Mouse (Mus musculus) lung, embryonic 16.5 days (tissue): ENCODE results near the gene Skor1. TPM values are rescaled to one million over a fixed set of nuclear protein-coding genes. Genes with fewer than 3 reads are reported as not detected.

Experiments
- ATAC-seq: fragments of 200-750 bp; cut with Nextera tagmentation; 2 replicates; pipeline ENCODE4 v1.8.0; 2017; ENCODE audit warnings: low read depth, mild to moderate bottlenecking, moderate library complexity
- H3K27ac ChIP-seq: fragments of 300-500 bp; sonication (generic); 2 replicates; pipeline ENCODE4 v1.5.1; 2014; ENCODE audit warnings: mild to moderate bottlenecking, control low read depth, low read length
- H3K27me3 ChIP-seq: fragments of 300-500 bp; sonication (generic); 2 replicates; pipeline ENCODE4 v1.6.1; 2014; ENCODE audit warnings: low read depth, low read length, mixed read lengths; ENCODE audit not compliant: control insufficient read depth, insufficient read depth
- H3K36me3 ChIP-seq: fragments of 300-500 bp; sonication (generic); 2 replicates; pipeline ENCODE4 v1.6.1; 2014; ENCODE audit warnings: low read length; ENCODE audit not compliant: control insufficient read depth, insufficient read depth
- H3K4me1 ChIP-seq: fragments of 300-500 bp; sonication (generic); replicated peaks from 2 replicates; pipeline ENCODE4 v1.6.1; 2014; ENCODE audit warnings: low read length, mixed read lengths; ENCODE audit not compliant: control insufficient read depth, insufficient read depth
- H3K4me2 ChIP-seq: fragments of 300-500 bp; sonication (generic); 2 replicates; pipeline ENCODE4 v1.6.1; 2014; ENCODE audit warnings: low read depth, low read length, control low read depth
- H3K4me3 ChIP-seq: fragments of 300-500 bp; sonication (generic); 2 replicates; pipeline ENCODE4 v1.5.1; 2014; ENCODE audit warnings: mild to moderate bottlenecking, low read length, control low read depth
- H3K9ac ChIP-seq: fragments of 300-500 bp; sonication (generic); 2 replicates; pipeline ENCODE4 v1.6.1; 2014; ENCODE audit warnings: low read length, control low read depth
- H3K9me3 ChIP-seq: fragments of 300-500 bp; sonication (generic); 2 replicates; pipeline ENCODE4 v1.6.1; 2016; ENCODE audit warnings: low read length; ENCODE audit not compliant: control insufficient read depth
- WGBS: fragments of 180-500 bp; shearing (Covaris S2); extraction: QIAGEN DNeasy Blood & Tissue Kit; methylation state at CpG from one replicate; pipeline ENCODE4 v1.1.7; 2014; 5-methylcytosine and 5-hydroxymethylcytosine counted together
- polyA plus RNA-seq: library from polyadenylated mRNA; unstranded; fragments of >200 nt; fragmentation: Nextera tagmentation; extraction: Ambion mirVana; gene quantifications from 2 replicates; pipeline ENCODE4 v1.2.1, GENCODE M21; 2015

Gene Skor1
- polyA plus RNA-seq, 1 experiment from 2014 or later, result not detected

DNA sequence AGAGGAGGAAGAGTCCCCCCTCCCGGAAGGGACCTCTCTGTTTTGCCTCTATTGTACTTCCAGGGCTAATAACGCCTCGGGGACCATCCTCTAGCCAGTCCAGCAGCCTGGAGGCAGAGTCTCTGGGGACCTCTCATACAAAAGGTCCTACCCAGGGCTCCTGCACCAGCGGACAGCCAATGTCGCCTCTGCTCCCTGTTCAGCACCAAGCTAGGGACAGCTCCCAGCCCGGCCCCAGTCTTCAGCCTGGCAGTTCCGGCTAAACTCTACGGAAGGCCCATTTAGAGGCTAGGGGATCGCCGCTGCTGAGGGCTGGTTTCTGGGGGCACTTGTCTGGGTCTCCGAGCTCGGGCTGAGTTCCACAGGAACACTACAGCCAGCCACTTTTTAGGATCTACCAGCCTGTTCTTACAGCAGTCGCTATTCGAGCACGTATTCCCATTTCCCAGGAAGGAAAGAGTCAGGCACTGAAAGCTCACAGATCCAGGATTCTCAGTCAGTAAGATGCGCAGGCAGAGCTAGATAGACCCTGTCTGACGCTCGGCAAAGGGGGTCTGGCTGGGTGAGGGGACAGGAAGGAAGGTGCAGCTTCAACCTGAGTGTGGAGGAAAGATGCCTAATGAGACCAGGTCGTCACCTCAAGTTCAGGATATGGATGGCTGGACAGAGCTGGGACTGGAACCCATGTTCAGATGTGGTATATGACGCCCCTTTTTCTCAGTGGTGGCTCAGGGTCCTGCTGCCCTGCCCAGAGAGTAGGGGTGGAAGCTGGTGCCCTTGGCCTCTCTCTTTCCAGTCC is 2.5 kb upstream of the Skor1 start:
- 2% methylated on average over 20 of the region's 20 CpGs for WGBS
- H3K4me1 ChIP-seq, result peaks cover 16% of the 10 kb centered on the region
- ATAC-seq, result peak; percentile 77
- H3K36me3 ChIP-seq, result no peaks in the 10 kb centered on the region
- H3K27me3 ChIP-seq, result peaks cover 77% of the 10 kb centered on the region
- no peak overlapping the region for H3K4me3 ChIP-seq
- no peak overlapping the region for H3K9ac ChIP-seq
- no peak overlapping the region for H3K4me2 ChIP-seq
- peaks cover 5% of the 10 kb centered on the region; the same call in 1 of the 2 replicates for H3K9me3 ChIP-seq
- H3K27ac ChIP-seq, result no peak overlapping the region

DNA sequence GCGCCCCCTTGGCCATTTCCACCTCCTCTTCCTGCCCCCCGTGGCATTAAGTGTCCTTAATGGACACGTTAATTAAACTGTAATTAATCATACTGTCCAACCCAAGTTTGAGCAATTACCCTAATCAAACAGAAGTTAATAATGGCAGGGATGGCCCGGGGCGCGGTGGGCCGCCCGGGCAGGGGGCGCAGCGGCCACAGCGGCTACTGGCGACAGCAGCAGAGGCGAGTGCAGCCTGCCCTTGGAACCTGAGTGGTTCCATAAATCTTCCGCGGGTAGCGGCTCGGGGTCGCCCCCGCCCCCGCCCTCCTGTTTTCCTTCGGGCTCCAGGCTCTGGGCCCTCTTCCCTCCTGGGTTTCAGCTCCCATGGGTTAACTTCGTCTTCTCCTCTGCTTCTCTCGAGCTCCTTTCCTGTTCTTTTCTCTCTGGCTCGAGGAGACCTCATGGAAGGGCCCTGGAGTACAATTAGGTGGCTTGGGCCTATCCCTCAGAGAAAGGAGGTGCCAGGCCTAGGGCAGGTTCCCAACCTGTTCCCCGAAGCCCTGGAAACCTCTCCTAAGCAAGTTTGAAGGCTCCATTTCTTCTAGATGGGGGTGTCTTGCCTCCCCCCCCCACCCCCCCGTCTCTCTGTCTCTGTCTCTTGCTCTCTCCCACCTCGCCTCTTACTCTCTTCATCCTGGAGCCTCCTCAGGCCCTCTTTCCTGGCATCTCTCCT is 1.5 kb upstream of the Skor1 start:
- WGBS, result 2% methylated on average over 27 of the region's 27 CpGs
- no peak for ATAC-seq
- no peak overlapping the region for H3K4me2 ChIP-seq
- H3K4me3 ChIP-seq, result no peak overlapping the region
- peaks cover 25% of the 10 kb centered on the region for H3K4me1 ChIP-seq
- no peak overlapping the region for H3K27ac ChIP-seq
- no peaks in the 10 kb centered on the region for H3K36me3 ChIP-seq
- peaks cover 5% of the 10 kb centered on the region; the same call in 1 of the 2 replicates for H3K9me3 ChIP-seq
- peaks cover 87% of the 10 kb centered on the region for H3K27me3 ChIP-seq
- H3K9ac ChIP-seq, result no peak overlapping the region

GRCm38 (mm10) chr9:63149372-63149766 is 608 bp upstream of the Skor1 start:
- ATAC-seq, result no peak
- Histone ChIP-seq H3K9ac (no peak overlapping the region), H3K9me3 (peaks cover 5% of the 10 kb centered on the region; the same call in 1 of the 2 replicates), H3K4me2 (peak overlapping the region; percentile 81), H3K27me3 (peaks cover 96% of the 10 kb centered on the region), H3K27ac (no peak overlapping the region), H3K36me3 (no peaks in the 10 kb centered on the region), H3K4me1 (peaks cover 28% of the 10 kb centered on the region), H3K4me3 (peak overlapping the region; percentile 51)
- WGBS, result under 1% methylated on average over 20 of the region's 20 CpGs

DNA sequence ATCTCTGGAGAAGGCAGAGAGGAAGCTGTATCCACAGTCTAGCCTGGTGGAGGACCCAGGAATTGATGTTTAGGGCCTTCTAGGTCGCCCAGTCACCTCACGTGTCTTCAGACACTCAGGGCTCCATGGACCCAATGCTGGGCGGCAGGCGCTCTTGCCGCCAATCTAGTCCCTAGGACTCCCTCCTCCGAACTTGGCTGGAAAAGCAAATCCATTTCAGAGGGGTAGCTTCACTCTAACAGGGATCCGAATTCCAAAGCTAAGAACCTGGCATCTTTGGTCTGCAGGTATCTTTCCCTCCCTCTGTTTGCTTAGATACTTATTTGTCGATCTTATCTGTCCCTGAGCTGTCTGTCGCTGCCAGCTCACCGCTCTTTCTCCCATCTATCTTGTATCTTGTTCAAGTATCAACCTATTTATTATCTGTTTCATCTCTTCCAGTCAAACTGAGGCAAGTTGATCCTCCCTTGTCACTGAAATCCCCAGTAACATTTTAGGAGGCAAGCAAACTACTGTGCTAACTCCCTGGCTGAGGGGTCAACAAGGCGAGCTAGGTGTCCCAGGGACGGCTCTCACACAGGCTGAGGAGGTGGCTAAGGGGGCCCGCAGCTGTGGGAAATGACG is 863 bp downstream of the Skor1 start:
- no peak overlapping the region for H3K4me2 ChIP-seq
- no peak overlapping the region for H3K27ac ChIP-seq
- H3K9ac ChIP-seq, result no peak overlapping the region
- H3K4me1 ChIP-seq, result peaks cover 35% of the 10 kb centered on the region
- H3K4me3 ChIP-seq, result no peak overlapping the region; the same call in 1 of the 2 replicates
- H3K36me3 ChIP-seq, result no peaks in the 10 kb centered on the region
- no peak for ATAC-seq
- WGBS, result 2% methylated on average over 14 of the region's 14 CpGs
- peaks cover 99% of the 10 kb centered on the region for H3K27me3 ChIP-seq
- no peaks in the 10 kb centered on the region for H3K9me3 ChIP-seq

DNA sequence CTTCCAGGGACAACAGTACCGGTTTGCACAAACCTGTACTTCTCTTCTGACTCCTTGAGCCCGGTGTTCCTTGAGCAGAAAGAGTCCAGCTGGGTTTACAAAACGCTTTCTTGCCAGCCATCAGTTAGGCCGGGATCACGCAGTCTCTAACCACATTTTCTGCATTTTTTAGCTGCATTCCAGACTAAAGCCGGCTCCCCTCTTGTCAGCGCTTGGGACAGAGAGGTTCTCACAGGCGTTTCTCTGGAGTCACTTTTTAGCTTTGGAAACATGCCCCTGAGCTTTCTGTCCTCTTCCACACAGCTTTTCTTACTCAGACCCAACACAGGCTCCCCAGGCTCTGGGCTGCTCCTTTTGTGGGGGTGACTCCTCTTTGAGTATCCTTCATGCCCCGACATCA is 1.5 kb downstream of the Skor1 start:
- Histone ChIP-seq H3K4me2 (no peak overlapping the region), H3K4me1 (peaks cover 35% of the 10 kb centered on the region), H3K36me3 (no peaks in the 10 kb centered on the region), H3K9ac (no peak overlapping the region), H3K27ac (no peak overlapping the region), H3K9me3 (no peaks in the 10 kb centered on the region), H3K4me3 (no peak overlapping the region), H3K27me3 (peaks cover 99% of the 10 kb centered on the region)
- WGBS, result 0% methylated on average over 9 of the region's 9 CpGs
- no peak for ATAC-seq

- H3K9me3 ChIP-seq, result no peaks in the 10 kb centered on the region
- H3K27ac ChIP-seq, result no peak overlapping the region
- H3K4me3 ChIP-seq, result peak overlapping the region; percentile 37
- peaks cover 99% of the 10 kb centered on the region for H3K27me3 ChIP-seq
- peak overlapping the region; percentile 32 for H3K4me2 ChIP-seq
- WGBS, result under 1% methylated on average over 20 of the region's 20 CpGs
- H3K4me1 ChIP-seq, result peaks cover 35% of the 10 kb centered on the region
- H3K9ac ChIP-seq, result no peak overlapping the region
- no peak for ATAC-seq
- H3K36me3 ChIP-seq, result no peaks in the 10 kb centered on the region
Observed at GRCm38 (mm10) chr9:63146856-63147274, 1.9 kb downstream of the Skor1 start.

- WGBS, result 1% methylated on average over 46 of the region's 46 CpGs
- no peaks in the 10 kb centered on the region for H3K9me3 ChIP-seq
- H3K27me3 ChIP-seq, result peaks cover 99% of the 10 kb centered on the region
- H3K36me3 ChIP-seq, result no peaks in the 10 kb centered on the region
- ATAC-seq, result no peak
- H3K27ac ChIP-seq, result no peak overlapping the region
- H3K4me2 ChIP-seq, result peak overlapping the region; percentile 32
- no peak overlapping the region for H3K9ac ChIP-seq
- H3K4me3 ChIP-seq, result peak overlapping the region; percentile 37
- H3K4me1 ChIP-seq, result peaks cover 35% of the 10 kb centered on the region
Observed at GRCm38 (mm10) chr9:63146126-63146855, 2.5 kb downstream of the Skor1 start.

DNA sequence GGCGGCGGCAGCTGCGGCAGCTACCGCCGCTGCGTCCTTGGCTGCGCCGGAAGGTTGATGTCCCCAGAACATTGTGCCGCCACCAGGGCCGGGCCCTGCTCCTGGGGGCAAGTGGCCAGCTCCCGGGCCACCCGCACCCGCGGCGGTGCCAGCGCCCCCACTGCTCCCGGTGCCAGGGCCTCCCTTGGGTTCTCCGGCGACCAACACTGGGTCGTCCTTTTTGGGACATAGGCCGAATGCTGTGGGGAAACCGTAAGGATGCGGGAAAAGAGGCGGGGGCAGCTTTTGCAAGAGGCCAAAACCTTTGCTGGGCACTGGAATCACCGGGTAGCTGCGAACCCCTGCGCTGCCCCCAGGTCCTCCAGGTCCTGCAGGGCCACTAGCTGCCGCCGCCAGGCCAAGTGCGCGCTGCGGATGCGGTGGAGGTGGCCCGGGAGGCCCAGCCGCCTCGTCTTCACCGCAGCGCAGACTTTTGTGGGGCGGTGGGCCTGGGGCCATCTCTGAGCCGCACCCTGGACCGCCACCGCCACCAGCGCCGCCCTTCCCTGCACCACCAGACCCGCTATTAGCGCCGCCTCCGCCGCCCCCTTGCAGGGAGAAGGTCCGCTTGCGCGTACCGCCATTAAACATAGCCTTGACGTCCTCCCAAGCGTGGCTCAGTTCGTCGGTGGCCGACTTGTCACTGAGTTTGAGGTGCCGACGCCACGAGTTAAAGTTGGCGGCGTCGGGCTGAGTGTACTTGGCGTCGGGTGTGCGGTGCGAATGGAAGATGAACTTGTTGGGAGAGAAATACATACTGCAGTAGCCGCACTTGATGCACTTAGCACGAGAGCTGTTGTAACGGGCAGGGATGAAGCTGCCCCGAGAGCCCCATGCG is 3.3 kb downstream of the Skor1 start:
- no peak for ATAC-seq
- H3K4me1 ChIP-seq, result peaks cover 35% of the 10 kb centered on the region
- peak overlapping the region; percentile 10; the same call in 1 of the 2 replicates for H3K4me2 ChIP-seq
- H3K36me3 ChIP-seq, result no peaks in the 10 kb centered on the region
- H3K9me3 ChIP-seq, result no peaks in the 10 kb centered on the region
- peak overlapping the region; percentile 37 for H3K4me3 ChIP-seq
- WGBS, result 2% methylated on average over 73 of the region's 73 CpGs
- H3K9ac ChIP-seq, result no peak overlapping the region
- H3K27ac ChIP-seq, result no peak overlapping the region
- peaks cover 99% of the 10 kb centered on the region for H3K27me3 ChIP-seq
